Mouse (Mus musculus): ENCODE measurements around the gene Rhoh.

Rhoh gene

GRCm38 (mm10) chr5:65859396-65859795 is 1.6 kb upstream of the Rhoh start:
- DNase-seq (ENCODE audit: low read depth, low spot score): no peak

- no peak for DNase-seq (ENCODE audit: low read depth, low spot score)
These were observed 572 bp upstream of the Rhoh start for GRCm38 (mm10) chr5:65860281-65861000.

GRCm38 (mm10) chr5:65862217-65862927 is 1.4 kb downstream of the Rhoh start:
- DNase-seq (ENCODE audit: low read depth, low spot score): no peak

- no peak for DNase-seq (ENCODE audit: low read depth, low spot score)
These were observed 2.3 kb downstream of the Rhoh start for GRCm38 (mm10) chr5:65863349-65863749.

- no peak for DNase-seq (ENCODE audit: low read depth, low spot score)
These were observed 3.5 kb downstream of the Rhoh start for GRCm38 (mm10) chr5:65864486-65864885.

- no peak for DNase-seq (ENCODE audit: low read depth, low spot score)
These were observed 3.9 kb downstream of the Rhoh start for GRCm38 (mm10) chr5:65864946-65865345.

- no peak for DNase-seq (ENCODE audit: low read depth, low spot score)
These were observed 5.6 kb downstream of the Rhoh start for GRCm38 (mm10) chr5:65866591-65866990.

GRCm38 (mm10) chr5:65867380-65868116 is 6.5 kb downstream of the Rhoh start:
- DNase-seq (ENCODE audit: low read depth, low spot score): no peak

GRCm38 (mm10) chr5:65868419-65868818 is 7.4 kb downstream of the Rhoh start:
- no peak for DNase-seq (ENCODE audit: low read depth, low spot score)

- no peak for DNase-seq (ENCODE audit: low read depth, low spot score)
These were observed 8.6 kb downstream of the Rhoh start for GRCm38 (mm10) chr5:65869660-65870059.

GRCm38 (mm10) chr5:65871276-65871875 is 10.4 kb downstream of the Rhoh start:
- no peak for DNase-seq (ENCODE audit: low read depth, low spot score)

GRCm38 (mm10) chr5:65873212-65873611 is 12.2 kb downstream of the Rhoh start:
- DNase-seq (ENCODE audit: low read depth, low spot score): no peak

- DNase-seq (ENCODE audit: low read depth, low spot score): no peak
These were observed 14.3 kb downstream of the Rhoh start for GRCm38 (mm10) chr5:65875269-65875668.

GRCm38 (mm10) chr5:65878367-65878766 is 17.4 kb downstream of the Rhoh start:
- no peak for DNase-seq (ENCODE audit: low read depth, low spot score)

- no peak for DNase-seq (ENCODE audit: low read depth, low spot score)
These were observed 20.2 kb downstream of the Rhoh start for GRCm38 (mm10) chr5:65881254-65881653.

- no peak for DNase-seq (ENCODE audit: low read depth, low spot score)
These were observed 21.6 kb downstream of the Rhoh start for GRCm38 (mm10) chr5:65882476-65883205.

GRCm38 (mm10) chr5:65883355-65883754 is 22.3 kb downstream of the Rhoh start:
- no peak for DNase-seq (ENCODE audit: low read depth, low spot score)

GRCm38 (mm10) chr5:65885699-65886443 is 24.9 kb downstream of the Rhoh start:
- DNase-seq (ENCODE audit: low read depth, low spot score): no peak

- no peak for DNase-seq (ENCODE audit: low read depth, low spot score)
These were observed 27.1 kb downstream of the Rhoh start for GRCm38 (mm10) chr5:65888102-65888501.

- no peak for DNase-seq (ENCODE audit: low read depth, low spot score)
These were observed 28.0 kb downstream of the Rhoh start for GRCm38 (mm10) chr5:65888998-65889397.
